Mouse (Mus musculus): ENCODE measurements around the gene Rbm4. TPM values are rescaled to one million over a fixed set of nuclear protein-coding genes. Genes with fewer than 3 reads are reported as not detected.
A peak's percentile ranks its signal among the peaks of the same experiment; 100 is the strongest.

The Rbm4 gene
- total and polyA plus RNA-seq, 3 experiments, result 47.3 to 73.2 (median 68.3) TPM

DNA sequence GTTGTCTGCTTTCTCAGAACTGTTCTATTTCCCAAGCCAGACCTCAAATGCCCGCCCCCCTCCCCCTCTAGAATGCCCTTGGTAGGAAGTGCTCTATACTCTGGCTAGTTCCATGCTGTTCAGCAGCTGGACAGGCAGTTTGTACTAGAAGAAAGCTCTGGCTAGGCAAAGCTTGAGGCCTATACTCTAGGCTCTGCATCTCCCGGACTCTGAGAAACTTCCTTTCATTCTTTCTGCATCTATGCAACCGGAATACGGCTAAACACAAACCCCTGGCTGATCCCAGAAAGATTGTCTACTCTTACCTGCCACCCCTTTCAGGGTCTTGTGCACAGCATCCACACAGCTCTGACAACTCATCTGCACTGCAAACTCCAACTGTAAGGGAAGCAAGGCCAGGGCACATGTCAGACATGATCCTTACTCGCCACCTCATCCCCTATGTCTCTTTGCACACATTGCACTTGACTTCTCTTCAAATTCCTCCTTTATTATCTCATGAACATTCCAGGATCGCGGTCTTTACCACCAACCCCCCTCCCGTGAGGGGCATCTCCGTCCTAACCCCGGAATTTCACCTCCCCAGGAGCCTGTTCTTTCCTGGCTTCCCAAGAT lies 44.9 kb upstream of the Rbm4 start:
- Histone ChIP-seq H3K4me3 (replicated peaks in 1 of 3; ENCODE audit: low read depth in 2 of 3, low read length in 2 of 3, poor library complexity in 1 of 3) (peak overlapping the region; percentile 76 to 81 (median 76)), H3K9me3 (replicated peaks; ENCODE audit: low read length) (no peaks in the 10 kb centered on the region), H3K27me3 (replicated peaks) (peaks cover 38% of the 10 kb centered on the region), H3K9ac (ENCODE audit: insufficient read depth, low read depth) (peak overlapping the region; percentile 83), H3K27ac (ENCODE audit: insufficient read depth, low read depth) (no peak overlapping the region), H3K4me2 (ENCODE audit: insufficient read depth, low read depth, poor library complexity, severe bottlenecking) (peak overlapping the region; percentile 78), H3K36me3 (replicated peaks in 1 of 2; ENCODE audit: control insufficient read depth in 1 of 2, insufficient read depth in 1 of 2, low read length in 1 of 2) (peaks cover 5 to 26% of the 10 kb centered on the region in 2 experiments), H3K79me2 (replicated peaks; ENCODE audit: control insufficient read depth, extremely low read depth, insufficient read depth, poor library complexity, severe bottlenecking) (no peaks in the 10 kb centered on the region), H3K4me1 (ENCODE audit: control insufficient read depth in 1 of 2, insufficient read depth in 2 of 2) (peaks cover 6 to 19% of the 10 kb centered on the region in 2 experiments; a peak in 3 of 4 replicates)
- dilution Hi-C loops (cut with MboI; ENCODE audit: extremely low pct_ligation_motif_present, extremely low pct_unique_long_range_greater_than_20kb, low sequenced_read_pairs), result no loop called here
- in situ Hi-C loops (cut with MboI; ENCODE audit: low pct_ligation_motif_present, low pct_unique_long_range_greater_than_20kb, low sequenced_read_pairs), result no loop called here
- no peak for TF ChIP-seq RAD21 (IDR thresholded peaks at IDR 0.05; ENCODE audit: low read depth, low read length)
- no peak for TF ChIP-seq NRF1 (IDR thresholded peaks at IDR 0.05; ENCODE audit: low read depth, low read length)
- TF ChIP-seq SIN3A (IDR thresholded peaks at IDR 0.05; ENCODE audit: low read length), result no peak
- no peak for TF ChIP-seq EP300 (IDR thresholded peaks at IDR 0.05; ENCODE audit: low read length)
- no peak for TF ChIP-seq E2F4 (IDR thresholded peaks at IDR 0.05; ENCODE audit: insufficient replicate concordance, low read depth, low read length)
- TF ChIP-seq CTCF (conservative IDR thresholded peaks at IDR 0.05 in 1 of 2, IDR thresholded peaks at IDR 0.05 in 1 of 2; ENCODE audit: low read depth in 2 of 2, low read length in 2 of 2), result no peak
- no peak for TF ChIP-seq ZNF384 (IDR thresholded peaks at IDR 0.05; ENCODE audit: low read depth, low read length)
- DNase-seq (ENCODE audit: extremely low read depth), result peak; percentile 13

DNA sequence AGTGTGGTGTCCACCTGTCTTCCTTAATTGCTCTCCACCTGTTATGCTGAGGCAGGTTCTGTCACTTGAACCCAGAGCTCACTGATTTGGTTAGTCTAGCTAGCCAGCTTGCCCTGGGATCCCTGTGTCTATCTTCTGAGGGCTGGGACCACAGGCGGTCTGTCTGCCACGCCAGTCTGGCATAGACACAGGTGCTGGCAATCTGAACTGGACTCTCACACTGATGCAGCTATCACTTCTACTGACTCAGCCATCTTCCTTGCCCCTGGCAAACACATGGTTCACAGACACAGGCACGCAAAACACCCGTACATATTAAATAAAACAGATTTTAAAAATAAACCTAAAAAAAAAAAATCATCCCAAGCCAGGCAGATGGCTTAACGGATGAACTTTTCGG lies 43.3 kb upstream of the Rbm4 start:
- dilution Hi-C loops (cut with MboI; ENCODE audit: extremely low pct_ligation_motif_present, extremely low pct_unique_long_range_greater_than_20kb, low sequenced_read_pairs), result no loop called here
- no peak overlapping the region for H3K4me2 ChIP-seq (ENCODE audit: insufficient read depth, low read depth, poor library complexity, severe bottlenecking)
- no peak overlapping the region for H3K9ac ChIP-seq (ENCODE audit: insufficient read depth, low read depth)
- DNase-seq (ENCODE audit: extremely low read depth), result no peak
- H3K27ac ChIP-seq (ENCODE audit: insufficient read depth, low read depth), result no peak overlapping the region
- in situ Hi-C loops (cut with MboI; ENCODE audit: low pct_ligation_motif_present, low pct_unique_long_range_greater_than_20kb, low sequenced_read_pairs), result no loop called here
- TF ChIP-seq JUN (IDR thresholded peaks at IDR 0.05; ENCODE audit: insufficient read depth, low read depth, low read length) (no peak), BHLHE40 (IDR thresholded peaks at IDR 0.05; ENCODE audit: low read depth, low read length) (no peak)
- no peak overlapping the region for H3K4me3 ChIP-seq (replicated peaks in 1 of 3; ENCODE audit: low read depth in 2 of 3, low read length in 2 of 3, poor library complexity in 1 of 3)
- H3K4me1 ChIP-seq (ENCODE audit: control insufficient read depth in 1 of 2, insufficient read depth in 2 of 2), result peaks cover 6 to 25% of the 10 kb centered on the region in 2 experiments; a peak in 3 of 4 replicates
- no peaks in the 10 kb centered on the region for H3K9me3 ChIP-seq (replicated peaks; ENCODE audit: low read length)
- H3K36me3 ChIP-seq (replicated peaks in 1 of 2; ENCODE audit: control insufficient read depth in 1 of 2, insufficient read depth in 1 of 2, low read length in 1 of 2), result peaks cover 14 to 40% of the 10 kb centered on the region in 2 experiments
- H3K27me3 ChIP-seq (replicated peaks), result peaks cover 26% of the 10 kb centered on the region
- H3K79me2 ChIP-seq (replicated peaks; ENCODE audit: control insufficient read depth, extremely low read depth, insufficient read depth, poor library complexity, severe bottlenecking), result no peaks in the 10 kb centered on the region

DNA sequence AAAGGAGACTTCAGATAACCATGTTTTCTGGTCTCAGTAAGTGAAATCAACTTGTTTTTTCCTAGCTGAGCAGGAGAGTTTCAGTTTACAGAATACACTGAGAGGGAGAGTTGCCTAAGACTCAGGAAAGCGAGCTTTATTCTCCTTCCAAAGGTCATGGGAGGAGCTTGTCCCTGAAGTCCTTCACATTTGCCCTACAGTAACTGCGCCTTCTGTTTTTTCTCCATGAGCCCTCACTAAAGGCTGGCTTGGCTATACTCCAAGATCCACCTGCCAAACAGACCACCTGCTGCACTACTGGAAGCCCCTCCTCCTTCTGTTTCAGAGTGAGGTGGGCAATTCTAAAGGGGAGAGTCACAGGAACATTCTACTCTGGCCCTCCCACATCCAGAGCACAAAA lies 42.4 kb upstream of the Rbm4 start:
- H3K9me3 ChIP-seq (replicated peaks; ENCODE audit: low read length), result no peaks in the 10 kb centered on the region
- in situ Hi-C loops (cut with MboI; ENCODE audit: low pct_ligation_motif_present, low pct_unique_long_range_greater_than_20kb, low sequenced_read_pairs) (no loop called here), dilution Hi-C loops (cut with MboI; ENCODE audit: extremely low pct_ligation_motif_present, extremely low pct_unique_long_range_greater_than_20kb, low sequenced_read_pairs) (no loop called here)
- no peak overlapping the region for H3K4me3 ChIP-seq (replicated peaks in 1 of 3; ENCODE audit: low read depth in 2 of 3, low read length in 2 of 3, poor library complexity in 1 of 3)
- H3K27ac ChIP-seq (ENCODE audit: insufficient read depth, low read depth), result no peak overlapping the region
- peaks cover 17% of the 10 kb centered on the region for H3K27me3 ChIP-seq (replicated peaks)
- TF ChIP-seq JUN (IDR thresholded peaks at IDR 0.05; ENCODE audit: insufficient read depth, low read depth, low read length) (no peak), MAFK (IDR thresholded peaks at IDR 0.05; ENCODE audit: insufficient replicate concordance, low read length) (no peak), GABPA (IDR thresholded peaks at IDR 0.05; ENCODE audit: insufficient replicate concordance, low read depth, low read length) (no peak), TCF12 (IDR thresholded peaks at IDR 0.05; ENCODE audit: low read depth, low read length) (no peak), ZKSCAN1 (IDR thresholded peaks at IDR 0.05; ENCODE audit: borderline replicate concordance, low read depth, low read length) (no peak), NRF1 (IDR thresholded peaks at IDR 0.05; ENCODE audit: low read depth, low read length) (no peak), ELF1 (IDR thresholded peaks at IDR 0.05; ENCODE audit: low read depth, low read length) (no peak), BHLHE40 (IDR thresholded peaks at IDR 0.05; ENCODE audit: low read depth, low read length) (no peak), ETS1 (conservative IDR thresholded peaks at IDR 0.05; ENCODE audit: low read depth, low read length) (no peak), RAD21 (IDR thresholded peaks at IDR 0.05; ENCODE audit: low read depth, low read length) (no peak), POLR2AphosphoS2 (IDR thresholded peaks at IDR 0.05; ENCODE audit: low read depth, low read length) (no peak), E2F4 (IDR thresholded peaks at IDR 0.05; ENCODE audit: insufficient replicate concordance, low read depth, low read length) (no peak), USF1 (IDR thresholded peaks at IDR 0.05; ENCODE audit: low read depth, low read length) (no peak), HCFC1 (IDR thresholded peaks at IDR 0.05; ENCODE audit: low read depth, low read length) (no peak), SIN3A (IDR thresholded peaks at IDR 0.05; ENCODE audit: low read length) (no peak), MXI1 (IDR thresholded peaks at IDR 0.05; ENCODE audit: low read depth, low read length) (no peak), EP300 (IDR thresholded peaks at IDR 0.05; ENCODE audit: low read length) (no peak), CHD1 (IDR thresholded peaks at IDR 0.05; ENCODE audit: low read depth, low read length) (no peak), KAT2A (IDR thresholded peaks at IDR 0.05; ENCODE audit: insufficient replicate concordance, low read length) (no peak), ZC3H11A (IDR thresholded peaks at IDR 0.05; ENCODE audit: low read depth, low read length) (no peak)
- no peaks in the 10 kb centered on the region for H3K79me2 ChIP-seq (replicated peaks; ENCODE audit: control insufficient read depth, extremely low read depth, insufficient read depth, poor library complexity, severe bottlenecking)
- H3K4me2 ChIP-seq (ENCODE audit: insufficient read depth, low read depth, poor library complexity, severe bottlenecking), result no peak overlapping the region
- H3K36me3 ChIP-seq (replicated peaks in 1 of 2; ENCODE audit: control insufficient read depth in 1 of 2, insufficient read depth in 1 of 2, low read length in 1 of 2), result peaks cover 14 to 46% of the 10 kb centered on the region in 2 experiments
- no peak overlapping the region for H3K9ac ChIP-seq (ENCODE audit: insufficient read depth, low read depth)
- H3K4me1 ChIP-seq (ENCODE audit: control insufficient read depth in 1 of 2, insufficient read depth in 2 of 2), result peaks cover 6 to 25% of the 10 kb centered on the region in 2 experiments; a peak in 3 of 4 replicates
- no peak for DNase-seq (ENCODE audit: extremely low read depth)

Data from CH12.LX (cell line).